Mouse (Mus musculus): ENCODE data around the gene Igdcc3.

Gene Igdcc3

DNA sequence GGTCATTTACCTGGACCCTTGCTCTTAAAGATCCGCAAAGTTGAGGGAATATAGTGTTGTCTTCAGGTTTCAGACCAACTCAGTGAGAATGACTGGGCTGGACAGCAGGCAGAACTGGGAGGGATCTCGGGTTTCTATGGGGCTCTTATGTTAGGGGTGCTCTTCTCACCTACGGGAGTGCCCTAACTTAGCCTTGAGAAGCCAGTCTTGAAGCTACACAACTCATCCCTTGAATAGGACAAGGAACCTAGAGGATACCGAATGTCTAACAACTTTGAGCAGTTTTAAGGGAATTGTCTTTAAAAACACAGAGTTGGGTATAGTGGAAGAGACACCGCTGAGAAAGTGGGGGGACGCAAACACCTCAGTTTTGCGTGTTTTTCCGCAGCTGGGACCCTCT lies 498 bp upstream of the Igdcc3 start:
- no peak for DNase-seq (ENCODE audit: low read depth, low spot score)

DNA sequence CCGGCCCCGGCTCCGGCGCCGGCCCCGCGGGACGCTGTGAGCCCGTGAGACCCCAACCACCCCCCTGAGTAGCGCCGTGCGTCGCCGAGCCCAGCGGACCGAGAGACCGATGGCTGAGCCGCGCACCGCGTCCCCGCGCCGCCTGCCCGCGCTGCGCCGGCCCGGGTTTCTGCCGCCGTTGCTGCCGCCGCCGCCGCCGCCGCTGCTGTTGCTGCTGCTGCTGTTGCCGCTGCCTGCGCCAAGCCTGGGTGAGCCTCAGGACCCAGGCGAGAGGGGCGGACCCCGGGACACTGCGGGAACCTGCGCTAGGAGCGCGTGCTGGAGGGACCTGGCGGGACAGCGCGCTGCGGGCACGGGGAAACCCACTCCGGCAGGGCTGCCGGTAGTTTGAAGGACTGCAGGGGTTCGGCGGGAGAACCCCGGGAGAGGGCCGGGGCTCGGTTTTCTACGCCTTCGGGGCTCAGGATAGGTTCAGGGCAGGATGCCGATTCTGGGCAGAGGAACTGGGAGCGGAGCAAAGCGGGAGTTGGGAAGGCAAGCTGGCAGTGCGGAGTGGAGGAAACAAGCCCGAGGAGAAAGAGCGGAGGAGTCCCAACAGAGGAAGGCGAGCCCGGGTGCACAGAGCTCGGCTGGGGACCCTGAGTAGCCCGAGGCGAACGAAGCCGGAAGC lies 452 bp downstream of the Igdcc3 start:
- peak; percentile 55 for DNase-seq (ENCODE audit: low read depth, low spot score)

DNA sequence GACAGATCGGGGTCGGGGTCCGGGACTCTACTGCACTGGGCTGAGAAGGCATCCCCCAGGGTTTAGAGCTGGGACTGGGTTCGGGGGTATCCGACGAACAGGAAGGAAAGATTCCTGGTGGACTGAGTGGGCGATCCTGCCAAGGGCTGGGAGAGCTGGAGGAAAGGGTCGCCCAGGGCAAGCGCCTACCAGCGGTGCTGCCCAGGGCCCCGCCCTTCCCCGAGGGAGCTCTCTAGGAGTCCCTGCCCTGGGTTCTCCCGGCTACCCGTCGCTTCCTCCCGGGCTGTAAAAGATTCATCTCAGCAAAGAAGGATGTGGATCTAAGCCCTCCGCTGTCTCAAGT lies 958 bp downstream of the Igdcc3 start:
- no peak for DNase-seq (ENCODE audit: low read depth, low spot score)

DNA sequence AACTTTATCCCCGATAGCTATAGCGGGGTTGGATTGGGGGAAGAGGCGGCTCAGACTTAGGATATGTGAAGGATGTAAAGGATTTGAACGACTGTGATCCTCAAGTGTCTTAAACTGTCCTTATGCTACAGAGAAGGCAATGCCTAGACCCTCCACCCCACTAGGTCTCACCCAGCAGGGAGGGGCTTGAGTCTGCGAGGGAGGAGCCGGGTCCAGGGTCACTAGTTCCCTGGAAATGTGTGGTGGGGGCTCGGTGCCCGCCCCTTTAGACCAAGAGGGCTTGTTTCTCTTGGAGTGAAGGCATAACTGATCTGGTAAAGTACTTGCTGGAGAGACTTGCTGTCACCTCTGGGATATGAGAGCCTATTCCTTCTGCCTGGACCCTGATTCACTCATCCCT lies 1.4 kb downstream of the Igdcc3 start:
- DNase-seq (ENCODE audit: low read depth, low spot score): no peak

DNA sequence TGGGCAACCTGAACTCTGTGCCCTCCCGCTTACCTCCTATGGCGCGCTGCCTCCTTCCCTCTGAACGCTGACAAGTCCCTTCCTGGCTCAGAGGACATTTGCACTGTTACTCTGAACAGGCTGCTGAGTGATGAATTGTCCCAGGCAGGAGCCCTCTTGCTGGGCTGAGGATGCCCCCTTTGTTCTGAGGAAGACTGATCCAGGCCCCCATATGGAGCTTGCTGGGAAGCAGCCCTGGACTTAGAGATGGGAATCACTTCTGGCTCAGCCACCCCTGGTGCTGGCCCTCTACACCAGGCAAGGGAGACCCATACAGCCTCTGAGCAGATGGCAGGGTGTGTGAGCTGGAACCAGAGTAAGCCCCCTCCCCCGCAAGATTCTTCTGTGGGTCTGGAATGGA lies 5.0 kb downstream of the Igdcc3 start:
- no peak for DNase-seq (ENCODE audit: low read depth, low spot score)

DNA sequence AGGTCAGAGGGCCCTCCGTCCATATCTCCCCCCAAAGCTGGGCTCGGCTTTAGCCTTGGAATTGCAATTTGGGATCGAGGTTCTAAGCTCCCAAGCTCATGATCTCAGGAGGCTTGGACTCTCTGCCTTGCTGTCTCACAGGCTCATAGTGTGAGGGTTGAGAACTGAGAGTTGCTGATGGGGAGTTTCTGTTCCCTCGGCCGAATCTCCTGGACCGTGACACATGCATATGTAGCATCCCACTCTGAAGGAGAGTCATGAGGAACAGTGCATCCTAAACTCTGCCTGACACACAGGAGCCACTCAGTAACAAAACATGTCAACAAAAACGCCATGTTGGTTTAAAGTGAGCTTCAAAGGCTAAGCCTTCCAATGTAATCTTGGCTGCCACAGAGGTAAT lies 7.5 kb downstream of the Igdcc3 start:
- no peak for DNase-seq (ENCODE audit: low read depth, low spot score)

DNA sequence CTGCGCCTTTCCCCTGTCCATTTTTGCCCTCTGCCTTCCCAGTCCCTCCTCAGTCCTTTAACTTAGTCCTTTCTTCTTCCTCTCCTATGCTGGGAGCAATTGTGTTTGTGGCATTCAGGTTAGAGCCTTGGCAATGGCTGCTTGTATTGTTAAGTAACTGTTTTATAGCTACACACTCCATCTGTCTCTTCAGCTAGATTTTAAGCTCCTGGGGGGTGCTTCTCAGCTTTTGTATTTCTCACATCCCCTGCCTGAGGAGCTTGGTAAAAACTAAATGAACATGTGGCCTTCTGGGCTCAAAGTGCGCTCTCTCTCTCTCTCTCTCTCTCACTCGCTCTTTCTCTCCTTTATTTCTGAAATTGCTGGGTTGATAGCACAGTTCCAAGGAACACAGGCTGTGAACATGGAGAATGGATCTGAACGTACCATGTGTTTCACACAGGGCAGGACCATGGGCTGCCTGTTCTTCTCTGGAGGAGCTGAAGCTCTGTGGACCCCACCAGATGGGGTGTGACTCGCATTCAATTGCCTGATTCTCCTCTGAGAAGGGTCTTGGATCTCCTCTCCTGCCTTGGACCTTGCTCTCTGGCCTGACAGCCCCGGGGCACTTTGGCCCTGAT lies 11.8 kb downstream of the Igdcc3 start:
- no peak for DNase-seq (ENCODE audit: low read depth, low spot score)

DNA sequence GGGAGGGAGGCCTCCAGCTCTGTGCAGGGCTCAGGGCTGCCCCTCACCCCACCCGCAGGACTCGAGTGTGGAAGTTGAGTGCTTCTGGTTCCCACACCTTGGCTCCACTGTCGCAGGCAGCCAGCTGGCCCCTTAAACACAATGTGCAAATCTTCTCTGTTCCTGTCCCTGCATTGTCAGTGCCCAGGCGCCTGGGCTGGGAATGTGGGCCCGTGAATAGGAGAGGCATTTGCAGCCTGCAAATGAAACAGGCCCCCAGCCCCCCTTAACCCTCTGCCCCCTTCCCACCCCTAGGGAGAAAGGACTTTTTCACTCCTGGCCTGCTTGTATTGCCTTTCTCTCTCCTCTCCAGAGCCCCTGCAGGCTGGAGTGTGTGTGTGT lies 12.3 kb downstream of the Igdcc3 start:
- DNase-seq (ENCODE audit: low read depth, low spot score): no peak

DNA sequence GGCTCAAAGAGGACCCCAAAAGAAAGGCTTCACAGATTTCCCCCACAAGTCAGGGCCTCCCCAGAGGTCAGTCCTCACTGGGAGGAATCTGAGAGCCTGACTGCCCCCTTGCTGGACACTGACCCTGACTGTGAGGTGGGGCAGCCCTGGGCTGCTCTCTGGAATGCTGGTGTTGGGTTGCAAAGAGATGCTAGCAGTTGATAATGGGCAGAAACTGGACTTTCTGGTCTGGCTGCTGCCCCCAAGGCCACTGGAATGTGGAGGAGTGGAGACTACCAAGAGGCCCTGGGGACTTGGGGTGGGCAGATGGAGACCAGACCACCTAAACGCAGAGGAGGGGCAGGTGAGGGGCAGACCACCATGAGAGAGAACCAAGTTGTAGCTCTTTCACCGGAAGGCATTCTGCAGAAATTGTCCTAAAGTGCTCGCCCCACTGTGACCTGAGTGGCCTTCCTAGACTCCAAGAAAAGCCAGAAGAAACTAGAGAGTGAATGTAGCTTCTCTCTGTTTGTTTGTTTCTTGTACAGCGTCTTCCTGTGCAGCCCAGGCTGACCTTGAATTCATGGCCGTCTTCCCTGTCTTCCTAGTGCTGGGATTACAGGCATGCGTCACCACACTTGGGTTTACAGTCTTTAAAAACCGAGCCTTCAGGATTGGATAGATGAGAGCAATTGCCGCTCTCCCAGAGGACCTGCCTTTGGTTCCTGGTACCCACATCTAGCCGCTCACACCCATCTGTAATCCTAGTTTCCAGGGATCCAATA lies 13.9 kb downstream of the Igdcc3 start:
- DNase-seq (ENCODE audit: low read depth, low spot score): no peak

DNA sequence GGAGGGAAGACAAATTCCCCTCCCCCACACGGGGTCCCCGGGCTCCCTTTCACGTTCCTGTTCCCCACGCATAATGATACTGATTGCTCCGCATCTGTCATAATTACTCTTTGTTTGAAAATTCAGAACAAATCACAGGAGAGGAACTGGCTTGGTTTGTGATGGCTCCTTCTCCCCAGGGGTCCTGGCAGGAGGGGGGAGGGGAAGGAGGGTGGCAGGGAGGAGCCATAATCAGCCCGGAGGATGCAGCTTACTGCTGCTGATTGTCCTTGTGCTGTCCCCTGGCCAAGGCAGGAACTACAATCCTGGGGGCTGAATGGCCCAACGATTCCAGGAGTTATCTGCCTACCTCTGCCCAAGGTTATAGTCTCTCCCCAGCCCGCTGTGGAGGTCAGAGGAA lies 15.6 kb downstream of the Igdcc3 start:
- DNase-seq (ENCODE audit: low read depth, low spot score): no peak

DNA sequence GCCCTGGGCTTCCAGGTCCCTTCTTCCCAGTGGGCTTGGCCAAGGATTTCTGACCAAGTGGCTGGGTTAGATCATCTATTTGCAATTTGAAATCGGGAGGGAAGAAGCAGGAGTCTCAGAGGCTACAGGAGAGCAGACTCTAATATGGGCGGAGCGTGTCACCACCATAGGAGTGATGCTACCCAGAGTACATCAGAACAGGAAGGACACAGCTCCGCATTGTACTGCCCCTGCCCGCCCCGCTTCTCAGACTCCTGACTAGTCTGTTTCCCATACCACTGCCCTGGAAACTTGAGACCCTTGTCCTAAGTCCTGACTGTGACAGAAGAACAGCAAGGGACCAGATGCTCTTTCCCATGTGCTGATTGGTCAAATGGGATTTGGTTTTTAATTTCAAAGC lies 16.6 kb downstream of the Igdcc3 start:
- no peak for DNase-seq (ENCODE audit: low read depth, low spot score)

DNA sequence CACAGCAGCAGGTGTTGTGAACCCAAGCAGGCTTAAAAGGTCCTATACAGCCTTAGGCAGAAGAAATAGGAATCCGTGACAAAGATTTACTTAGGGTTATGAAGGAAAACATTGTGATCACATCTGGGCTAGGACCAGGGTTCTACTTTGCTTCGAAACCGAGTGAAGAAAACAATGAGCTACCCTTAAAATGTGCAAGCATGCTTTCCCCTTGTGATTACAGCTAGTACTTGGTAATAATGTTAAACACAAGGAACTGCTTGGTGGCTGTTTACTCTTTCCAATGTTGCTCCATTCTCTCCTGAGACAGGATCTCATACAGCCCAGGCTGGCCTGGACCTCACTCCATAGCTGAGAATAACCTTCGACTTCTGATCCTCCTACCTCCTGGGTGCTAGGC lies 20.2 kb downstream of the Igdcc3 start:
- no peak for DNase-seq (ENCODE audit: low read depth, low spot score)

DNA sequence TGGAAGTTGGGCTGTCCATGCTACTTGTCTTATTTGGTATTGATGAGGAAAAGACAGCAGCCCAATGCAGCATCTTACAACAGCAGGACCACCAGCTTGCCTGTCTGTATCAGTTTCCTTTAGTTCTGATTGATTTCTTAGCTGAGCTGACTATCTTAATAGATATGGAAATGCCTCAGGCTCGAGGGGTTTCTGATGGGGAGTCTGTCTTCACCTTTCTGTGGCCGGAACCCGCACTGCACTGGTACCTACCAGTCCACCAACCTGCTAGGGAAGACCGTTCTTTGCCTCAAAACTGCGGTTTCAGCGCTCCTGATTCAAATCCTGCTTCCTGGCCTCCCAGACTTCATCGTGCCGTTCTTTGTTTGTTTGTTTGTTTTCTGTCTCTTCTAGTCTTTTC lies 20.9 kb downstream of the Igdcc3 start:
- no peak for DNase-seq (ENCODE audit: low read depth, low spot score)

DNA sequence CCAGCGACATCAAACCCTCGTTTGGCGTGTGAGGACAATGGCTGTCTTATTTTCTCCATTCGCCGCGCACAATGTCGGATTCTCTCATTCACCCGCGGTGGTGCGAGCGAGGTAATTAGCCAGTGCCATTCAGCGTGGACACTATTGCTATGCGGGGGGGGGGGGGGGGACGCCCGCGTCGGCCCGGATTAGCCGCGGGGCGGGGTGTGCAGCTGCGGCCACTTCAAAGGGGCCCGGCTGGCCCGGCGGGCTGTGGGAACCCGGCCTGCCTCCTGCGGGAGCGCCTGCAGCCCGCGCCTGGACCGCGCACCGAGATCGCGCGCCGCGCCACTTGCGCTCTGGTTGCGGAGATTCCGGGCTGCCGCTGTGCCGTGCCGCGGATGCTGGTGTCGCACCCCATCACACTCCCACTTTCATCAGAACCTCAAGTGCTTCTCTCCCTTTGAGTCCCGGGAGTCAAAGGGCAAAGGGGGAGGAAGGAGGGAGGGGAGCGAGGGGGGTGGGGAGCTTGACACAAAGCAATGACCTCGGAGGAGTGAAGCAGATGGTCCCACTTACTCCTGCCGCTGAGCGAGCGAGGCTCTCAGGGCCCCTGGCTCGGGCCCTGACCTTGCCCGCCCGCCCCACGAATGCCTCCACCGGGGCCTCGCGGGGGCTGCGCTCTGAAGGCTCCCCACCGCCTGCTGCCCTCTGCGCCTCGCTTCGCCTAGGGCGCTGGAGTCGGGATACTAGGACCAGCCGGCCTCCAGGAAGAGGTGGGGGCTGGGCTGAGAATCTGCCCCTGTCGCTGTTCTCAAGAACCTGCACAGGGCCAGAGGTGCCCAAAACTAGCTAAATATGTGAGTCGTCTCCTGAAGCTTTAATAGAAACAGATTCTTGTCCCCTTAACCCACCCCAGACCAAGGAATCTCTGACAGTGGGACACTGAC lies 22.0 kb downstream of the Igdcc3 start:
- no peak for DNase-seq (ENCODE audit: low read depth, low spot score)

DNA sequence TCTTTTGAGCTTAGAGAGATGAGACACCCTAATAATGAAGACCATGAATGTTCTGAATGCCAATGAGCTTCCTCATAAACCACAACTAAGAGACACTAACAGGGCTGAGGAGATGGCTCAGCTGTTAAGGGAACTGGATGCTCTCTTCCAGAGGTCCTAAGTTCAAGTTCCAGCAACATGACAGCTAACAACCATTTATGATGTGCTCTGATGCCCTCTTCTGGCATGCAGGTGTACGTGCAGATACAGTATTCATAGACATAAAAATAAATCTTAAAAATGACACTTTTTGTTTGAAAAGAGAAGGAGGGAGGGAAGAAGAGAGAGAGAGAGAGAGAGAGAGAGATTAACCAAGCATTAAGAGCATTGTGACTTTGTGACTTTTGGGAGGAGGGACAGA lies 23.9 kb downstream of the Igdcc3 start:
- DNase-seq (ENCODE audit: low read depth, low spot score): no peak

DNA sequence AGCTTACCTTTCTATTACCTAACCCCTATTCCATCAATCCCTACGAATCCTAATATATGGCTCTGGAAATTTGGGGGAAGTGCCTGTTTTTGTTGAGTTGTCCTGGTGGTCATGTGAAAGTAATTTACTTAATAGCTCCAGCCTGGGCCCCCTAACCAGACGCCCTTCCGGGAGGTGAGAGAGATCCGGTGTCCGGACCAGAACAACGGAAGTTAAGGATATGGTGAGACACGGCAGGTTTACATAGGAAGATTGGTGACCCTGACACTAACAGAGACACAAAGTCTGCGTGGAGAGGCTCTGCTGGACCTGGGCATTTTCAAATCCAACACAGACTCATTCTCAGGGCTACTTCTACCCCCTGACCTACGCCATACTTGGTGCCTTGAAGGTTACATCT lies 25.4 kb downstream of the Igdcc3 start:
- DNase-seq (ENCODE audit: low read depth, low spot score): no peak

DNA sequence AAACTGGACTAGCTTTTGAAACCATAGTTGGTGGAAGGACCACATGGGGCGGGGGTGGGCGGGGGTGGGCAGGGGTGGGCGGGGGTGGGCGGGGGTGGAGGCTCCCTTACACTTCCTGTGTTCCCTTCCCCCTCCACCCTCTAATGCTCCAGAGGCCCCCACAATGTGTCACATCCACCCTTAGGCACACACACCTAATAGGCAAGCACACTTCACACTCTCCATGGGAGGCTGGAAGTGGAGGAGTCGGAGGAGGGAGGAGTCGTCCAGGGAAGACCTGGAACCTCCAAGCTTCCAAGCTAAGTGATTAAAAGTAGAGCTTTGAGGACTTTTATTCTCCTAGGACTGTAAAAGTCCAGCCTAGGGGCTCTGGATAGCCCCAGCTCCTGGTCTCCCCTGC lies 27.5 kb downstream of the Igdcc3 start:
- no peak for DNase-seq (ENCODE audit: low read depth, low spot score)

DNA sequence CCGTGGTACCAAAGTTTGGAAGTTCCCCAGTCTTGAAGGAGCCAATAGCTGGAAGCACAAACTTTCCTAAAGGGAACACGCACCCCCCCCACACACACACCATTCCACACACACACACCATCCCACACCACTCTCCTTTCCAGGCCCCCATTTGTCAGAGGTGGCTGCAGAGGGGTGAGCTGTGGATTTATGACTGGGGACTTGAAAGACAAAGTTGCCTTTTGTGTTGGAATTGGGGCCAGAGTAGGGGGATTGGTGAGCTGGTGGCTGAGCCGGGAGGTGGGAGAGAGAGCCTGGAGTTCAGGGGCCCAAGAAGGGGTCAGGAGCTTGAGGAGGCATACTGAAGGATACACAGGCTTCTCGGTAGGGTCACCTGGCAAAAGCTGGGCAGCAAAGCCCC lies 28.0 kb downstream of the Igdcc3 start:
- DNase-seq (ENCODE audit: low read depth, low spot score): no peak

DNA sequence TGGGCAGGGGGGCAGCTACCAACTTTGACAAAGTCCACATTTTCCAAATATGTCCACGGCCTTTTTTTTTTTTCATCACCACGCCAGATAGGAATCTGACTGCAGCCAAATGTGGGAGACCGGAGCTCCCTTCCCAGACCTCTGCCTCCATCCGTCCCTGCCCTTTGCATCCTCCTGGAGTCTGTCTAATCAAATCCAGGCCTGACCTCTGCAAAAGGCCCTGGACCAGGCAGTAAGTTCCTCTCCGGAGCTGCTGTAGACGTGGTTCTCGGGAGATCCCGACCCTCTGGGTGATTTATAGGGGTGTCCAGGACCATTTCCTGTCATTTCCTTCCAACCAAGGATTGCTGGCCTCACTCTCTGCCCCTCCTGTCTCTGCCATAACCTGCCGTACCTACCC lies 31.7 kb downstream of the Igdcc3 start:
- no peak for DNase-seq (ENCODE audit: low read depth, low spot score)

DNA sequence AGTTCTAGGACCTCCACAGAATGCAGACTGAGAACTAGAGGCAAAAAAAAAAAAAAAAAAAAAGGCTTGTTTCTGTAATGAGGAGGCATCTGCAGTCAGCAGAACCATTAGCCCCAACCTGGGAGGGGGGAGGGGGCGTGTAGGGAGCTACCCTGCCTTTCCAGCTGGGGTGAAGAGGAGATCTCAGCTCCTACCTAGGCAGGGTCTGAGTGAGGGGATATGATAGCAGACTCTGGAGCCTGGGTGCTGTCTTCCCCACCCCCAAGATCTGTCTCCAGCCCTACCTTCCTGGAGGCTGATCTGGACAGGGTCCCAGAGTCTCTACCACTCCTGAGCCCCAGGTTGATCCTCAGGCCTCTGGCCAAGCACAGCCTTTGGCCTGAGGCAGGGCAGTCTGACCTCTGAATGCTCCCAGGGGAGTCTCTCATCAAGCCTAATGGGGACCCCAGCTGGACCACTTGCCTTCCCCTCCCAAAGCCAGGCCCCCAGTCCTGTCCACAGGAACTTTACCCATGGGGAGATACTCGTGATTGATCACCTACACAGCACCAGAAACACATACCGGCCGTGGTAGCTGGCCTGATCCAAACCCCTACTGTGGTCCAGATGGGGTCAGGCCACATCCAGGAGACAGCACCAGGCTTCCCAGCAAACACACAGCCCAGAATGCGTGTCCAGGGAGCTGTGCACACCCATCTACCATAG lies 34.4 kb downstream of the Igdcc3 start:
- DNase-seq (ENCODE audit: low read depth, low spot score): no peak
